Mouse (Mus musculus): ENCODE data around the gene Ndufaf8. TPM values are rescaled to one million over a fixed set of nuclear protein-coding genes. Genes with fewer than 3 reads are reported as not detected.

The Ndufaf8 gene
- polyA plus RNA-seq, 1 experiment from 2014 or later, result 46.8 TPM

- Histone ChIP-seq H3K4me3 (ENCODE audit: low read depth, low read length) (no peak overlapping the region), H3K4me2 (ENCODE audit: low read length) (no peak overlapping the region), H3K4me1 (ENCODE audit: control insufficient read depth, insufficient read depth, low read length) (no peaks in the 10 kb centered on the region), H3K27ac (ENCODE audit: low read length) (no peak overlapping the region), H3K9ac (ENCODE audit: low read depth, low read length) (no peak overlapping the region), H3K27me3 (ENCODE audit: control insufficient read depth, insufficient read depth, low read depth, low read length) (no peaks in the 10 kb centered on the region), H3K9me3 (replicated peaks; ENCODE audit: control insufficient read depth, low read length, poor library complexity, severe bottlenecking) (no peaks in the 10 kb centered on the region), H3K36me3 (ENCODE audit: control insufficient read depth, insufficient read depth, low read length) (peaks cover 11% of the 10 kb centered on the region)
- WGBS, result 91% methylated on average over 13 of the region's 13 CpGs
- no peak for ATAC-seq
These were observed 34.6 kb upstream of the Ndufaf8 start for GRCm38 (mm10) chr11:120064006-120064667.

GRCm38 (mm10) chr11:120064668-120065040 is 34.1 kb upstream of the Ndufaf8 start:
- H3K4me2 ChIP-seq (ENCODE audit: low read length), result no peak overlapping the region
- peaks cover 14% of the 10 kb centered on the region for H3K36me3 ChIP-seq (ENCODE audit: control insufficient read depth, insufficient read depth, low read length)
- no peak overlapping the region for H3K27ac ChIP-seq (ENCODE audit: low read length)
- ATAC-seq, result no peak
- H3K9ac ChIP-seq (ENCODE audit: low read depth, low read length), result no peak overlapping the region
- no peaks in the 10 kb centered on the region for H3K9me3 ChIP-seq (replicated peaks; ENCODE audit: control insufficient read depth, low read length, poor library complexity, severe bottlenecking)
- H3K4me1 ChIP-seq (ENCODE audit: control insufficient read depth, insufficient read depth, low read length), result no peaks in the 10 kb centered on the region
- H3K4me3 ChIP-seq (ENCODE audit: low read depth, low read length), result no peak overlapping the region
- 87% methylated on average over 11 of the region's 11 CpGs for WGBS
- no peaks in the 10 kb centered on the region for H3K27me3 ChIP-seq (ENCODE audit: control insufficient read depth, insufficient read depth, low read depth, low read length)

GRCm38 (mm10) chr11:120065291-120065690 is 33.4 kb upstream of the Ndufaf8 start:
- 33% methylated on average over 10 of the region's 10 CpGs for WGBS
- no peak overlapping the region for H3K27ac ChIP-seq (ENCODE audit: low read length)
- H3K27me3 ChIP-seq (ENCODE audit: control insufficient read depth, insufficient read depth, low read depth, low read length), result no peaks in the 10 kb centered on the region
- no peak overlapping the region for H3K4me3 ChIP-seq (ENCODE audit: low read depth, low read length)
- H3K4me1 ChIP-seq (ENCODE audit: control insufficient read depth, insufficient read depth, low read length), result no peaks in the 10 kb centered on the region
- H3K4me2 ChIP-seq (ENCODE audit: low read length), result no peak overlapping the region
- no peaks in the 10 kb centered on the region for H3K9me3 ChIP-seq (replicated peaks; ENCODE audit: control insufficient read depth, low read length, poor library complexity, severe bottlenecking)
- peaks cover 18% of the 10 kb centered on the region for H3K36me3 ChIP-seq (ENCODE audit: control insufficient read depth, insufficient read depth, low read length)
- H3K9ac ChIP-seq (ENCODE audit: low read depth, low read length), result no peak overlapping the region
- ATAC-seq, result peak; percentile 10; the same call in 1 of the 2 replicates

- Histone ChIP-seq H3K4me2 (ENCODE audit: low read length) (no peak overlapping the region), H3K27ac (ENCODE audit: low read length) (no peak overlapping the region), H3K36me3 (ENCODE audit: control insufficient read depth, insufficient read depth, low read length) (peaks cover 31% of the 10 kb centered on the region), H3K27me3 (ENCODE audit: control insufficient read depth, insufficient read depth, low read depth, low read length) (no peaks in the 10 kb centered on the region), H3K9ac (ENCODE audit: low read depth, low read length) (no peak overlapping the region), H3K4me1 (ENCODE audit: control insufficient read depth, insufficient read depth, low read length) (no peaks in the 10 kb centered on the region), H3K4me3 (ENCODE audit: low read depth, low read length) (no peak overlapping the region), H3K9me3 (replicated peaks; ENCODE audit: control insufficient read depth, low read length, poor library complexity, severe bottlenecking) (no peaks in the 10 kb centered on the region)
- ATAC-seq, result no peak
- 58% methylated on average over 17 of the region's 17 CpGs for WGBS
These were observed 30.9 kb upstream of the Ndufaf8 start for GRCm38 (mm10) chr11:120067834-120068233.

- Histone ChIP-seq H3K36me3 (ENCODE audit: control insufficient read depth, insufficient read depth, low read length) (peaks cover 29% of the 10 kb centered on the region), H3K4me1 (ENCODE audit: control insufficient read depth, insufficient read depth, low read length) (no peaks in the 10 kb centered on the region), H3K27me3 (ENCODE audit: control insufficient read depth, insufficient read depth, low read depth, low read length) (no peaks in the 10 kb centered on the region), H3K27ac (ENCODE audit: low read length) (no peak overlapping the region), H3K4me3 (ENCODE audit: low read depth, low read length) (no peak overlapping the region), H3K9me3 (replicated peaks; ENCODE audit: control insufficient read depth, low read length, poor library complexity, severe bottlenecking) (no peaks in the 10 kb centered on the region), H3K9ac (ENCODE audit: low read depth, low read length) (no peak overlapping the region), H3K4me2 (ENCODE audit: low read length) (no peak overlapping the region)
- no peak for ATAC-seq
- WGBS, result 48% methylated on average over 11 of the region's 11 CpGs
These were observed 29.5 kb upstream of the Ndufaf8 start for GRCm38 (mm10) chr11:120069261-120069660.

GRCm38 (mm10) chr11:120070286-120070930 is 28.3 kb upstream of the Ndufaf8 start:
- Histone ChIP-seq H3K27ac (ENCODE audit: low read length) (no peak overlapping the region), H3K9ac (ENCODE audit: low read depth, low read length) (no peak overlapping the region), H3K4me3 (ENCODE audit: low read depth, low read length) (no peak overlapping the region), H3K4me1 (ENCODE audit: control insufficient read depth, insufficient read depth, low read length) (no peaks in the 10 kb centered on the region), H3K27me3 (ENCODE audit: control insufficient read depth, insufficient read depth, low read depth, low read length) (no peaks in the 10 kb centered on the region), H3K36me3 (ENCODE audit: control insufficient read depth, insufficient read depth, low read length) (peaks cover 34% of the 10 kb centered on the region), H3K4me2 (ENCODE audit: low read length) (no peak overlapping the region), H3K9me3 (replicated peaks; ENCODE audit: control insufficient read depth, low read length, poor library complexity, severe bottlenecking) (no peaks in the 10 kb centered on the region)
- WGBS, result 88% methylated on average over 25 of the region's 27 CpGs
- no peak for ATAC-seq

- no peak overlapping the region for H3K4me3 ChIP-seq (ENCODE audit: low read depth, low read length)
- H3K27me3 ChIP-seq (ENCODE audit: control insufficient read depth, insufficient read depth, low read depth, low read length), result no peaks in the 10 kb centered on the region
- no peak overlapping the region for H3K4me2 ChIP-seq (ENCODE audit: low read length)
- no peak overlapping the region for H3K27ac ChIP-seq (ENCODE audit: low read length)
- WGBS, result 37% methylated on average over 12 of the region's 12 CpGs
- no peak for ATAC-seq
- peaks cover 34% of the 10 kb centered on the region for H3K36me3 ChIP-seq (ENCODE audit: control insufficient read depth, insufficient read depth, low read length)
- no peak overlapping the region for H3K9ac ChIP-seq (ENCODE audit: low read depth, low read length)
- no peaks in the 10 kb centered on the region for H3K4me1 ChIP-seq (ENCODE audit: control insufficient read depth, insufficient read depth, low read length)
- no peaks in the 10 kb centered on the region for H3K9me3 ChIP-seq (replicated peaks; ENCODE audit: control insufficient read depth, low read length, poor library complexity, severe bottlenecking)
These were observed 27.7 kb upstream of the Ndufaf8 start for GRCm38 (mm10) chr11:120071065-120071464.

- ATAC-seq, result no peak
- H3K4me1 ChIP-seq (ENCODE audit: control insufficient read depth, insufficient read depth, low read length), result no peaks in the 10 kb centered on the region
- no peaks in the 10 kb centered on the region for H3K27me3 ChIP-seq (ENCODE audit: control insufficient read depth, insufficient read depth, low read depth, low read length)
- H3K4me2 ChIP-seq (ENCODE audit: low read length), result no peak overlapping the region
- H3K27ac ChIP-seq (ENCODE audit: low read length), result no peak overlapping the region
- H3K36me3 ChIP-seq (ENCODE audit: control insufficient read depth, insufficient read depth, low read length), result peaks cover 39% of the 10 kb centered on the region
- 83% methylated on average over 7 of the region's 7 CpGs for WGBS
- no peaks in the 10 kb centered on the region for H3K9me3 ChIP-seq (replicated peaks; ENCODE audit: control insufficient read depth, low read length, poor library complexity, severe bottlenecking)
- H3K9ac ChIP-seq (ENCODE audit: low read depth, low read length), result no peak overlapping the region
- no peak overlapping the region for H3K4me3 ChIP-seq (ENCODE audit: low read depth, low read length)
These were observed 26.9 kb upstream of the Ndufaf8 start for GRCm38 (mm10) chr11:120071731-120072320.

GRCm38 (mm10) chr11:120072986-120073647 is 25.6 kb upstream of the Ndufaf8 start:
- no peak overlapping the region for H3K4me2 ChIP-seq (ENCODE audit: low read length)
- no peak overlapping the region for H3K27ac ChIP-seq (ENCODE audit: low read length)
- no peaks in the 10 kb centered on the region for H3K4me1 ChIP-seq (ENCODE audit: control insufficient read depth, insufficient read depth, low read length)
- H3K27me3 ChIP-seq (ENCODE audit: control insufficient read depth, insufficient read depth, low read depth, low read length), result no peaks in the 10 kb centered on the region
- no peak for ATAC-seq
- no peak overlapping the region for H3K4me3 ChIP-seq (ENCODE audit: low read depth, low read length)
- WGBS, result 93% methylated on average over 9 of the region's 9 CpGs
- no peak overlapping the region for H3K9ac ChIP-seq (ENCODE audit: low read depth, low read length)
- H3K9me3 ChIP-seq (replicated peaks; ENCODE audit: control insufficient read depth, low read length, poor library complexity, severe bottlenecking), result no peaks in the 10 kb centered on the region
- peaks cover 38% of the 10 kb centered on the region for H3K36me3 ChIP-seq (ENCODE audit: control insufficient read depth, insufficient read depth, low read length)

Measured in midbrain, embryonic 16.5 days (tissue).